Mouse (Mus musculus): Measurements from ENCODE around the gene Tmem120a.

Tmem120a gene

GRCm38 (mm10) chr5:135743741-135744609 lies at the start of gene Tmem120a:
TSS of gene Tmem120a (minus strand) at chr5:135744448.
- in situ Hi-C loops (cut with MboI, MseI): loop anchor here (10.0 kb wide), 1 partner anchor 931 kb away; no protein-coding TSS in a partner anchor

- in situ Hi-C loops (cut with MboI, MseI): loop anchor here (25.0 kb wide), 1 partner anchor 646 kb away; the partner anchor contains the start of gene Tbl2
These were observed 38.7 kb upstream of the Tmem120a start for GRCm38 (mm10) chr5:135782901-135783300.

GRCm38 (mm10) chr5:135780331-135780730 lies 36.1 kb upstream of the Tmem120a start:
- in situ Hi-C loops (cut with MboI, MseI): loop anchor here (25.0 kb wide), 1 partner anchor 643 kb away; the partner anchor contains the start of gene Tbl2

GRCm38 (mm10) chr5:135778471-135779445 lies 34.5 kb upstream of the Tmem120a start, which contains the start of gene Mdh2:
TSS of gene Mdh2 (plus strand) at chr5:135778480.
- in situ Hi-C loops (cut with MboI, MseI): loop anchor here (25.0 kb wide), 1 partner anchor 641 kb away; the partner anchor contains the start of gene Tbl2

GRCm38 (mm10) chr5:135777796-135778470 lies 33.7 kb upstream of the Tmem120a start, which contains the start of gene Styxl1:
TSS of gene Styxl1 (minus strand) at chr5:135778385.
- in situ Hi-C loops (cut with MboI, MseI): loop anchor here (25.0 kb wide), 1 partner anchor 641 kb away; the partner anchor contains the start of gene Tbl2

- in situ Hi-C loops (cut with MboI, MseI): loop anchor here (25.0 kb wide), 1 partner anchor 639 kb away; the partner anchor contains the start of gene Tbl2
These were observed 32.3 kb upstream of the Tmem120a start for GRCm38 (mm10) chr5:135776546-135776945.

- in situ Hi-C loops (cut with MboI, MseI): no loop called here
These were observed 28.3 kb upstream of the Tmem120a start for GRCm38 (mm10) chr5:135772519-135772918.

- in situ Hi-C loops (cut with MboI, MseI): loop anchor here (5.0 kb wide), 1 partner anchor 148 kb away; no protein-coding TSS in a partner anchor
These were observed 20.7 kb upstream of the Tmem120a start for GRCm38 (mm10) chr5:135764971-135765370.

- in situ Hi-C loops (cut with MboI, MseI): loop anchor here (5.0 kb wide), 1 partner anchor 146 kb away; no protein-coding TSS in a partner anchor
These were observed 19.3 kb upstream of the Tmem120a start for GRCm38 (mm10) chr5:135763526-135763925.

GRCm38 (mm10) chr5:135761881-135762280 lies 17.6 kb upstream of the Tmem120a start:
- in situ Hi-C loops (cut with MboI, MseI): loop anchor here (5.0 kb wide), 1 partner anchor 145 kb away; no protein-coding TSS in a partner anchor

GRCm38 (mm10) chr5:135751595-135751994 lies 7.3 kb upstream of the Tmem120a start:
- in situ Hi-C loops (cut with MboI, MseI): no loop called here

GRCm38 (mm10) chr5:135751041-135751440 lies 6.8 kb upstream of the Tmem120a start:
- in situ Hi-C loops (cut with MboI, MseI): no loop called here

GRCm38 (mm10) chr5:135744742-135745141 lies 494 bp upstream of the Tmem120a start:
- in situ Hi-C loops (cut with MboI, MseI): loop anchor here (10.0 kb wide), 1 partner anchor 930 kb away; no protein-coding TSS in a partner anchor

- in situ Hi-C loops (cut with MboI, MseI): loop anchor here (10.0 kb wide), 1 partner anchor 932 kb away; no protein-coding TSS in a partner anchor
These were observed 1.1 kb downstream of the Tmem120a start for GRCm38 (mm10) chr5:135742941-135743740.

- in situ Hi-C loops (cut with MboI, MseI): loop anchor here (10.0 kb wide), 1 partner anchor 933 kb away; no protein-coding TSS in a partner anchor
These were observed 2.1 kb downstream of the Tmem120a start for GRCm38 (mm10) chr5:135742156-135742555.

- in situ Hi-C loops (cut with MboI, MseI): no loop called here
These were observed 6.0 kb downstream of the Tmem120a start for GRCm38 (mm10) chr5:135738266-135738665.

- in situ Hi-C loops (cut with MboI, MseI): no loop called here
These were observed 7.1 kb downstream of the Tmem120a start for GRCm38 (mm10) chr5:135737154-135737553.

GRCm38 (mm10) chr5:135736544-135736943 lies 7.7 kb downstream of the Tmem120a start:
- in situ Hi-C loops (cut with MboI, MseI): no loop called here

- in situ Hi-C loops (cut with MboI, MseI): no loop called here
These were observed 8.5 kb downstream of the Tmem120a start for GRCm38 (mm10) chr5:135735741-135736140.

Measured in T-helper 2 cell (primary cell).